Mouse (Mus musculus): ENCODE measurements around the gene Wdr3. TPM values are rescaled to one million over a fixed set of nuclear protein-coding genes. Genes with fewer than 3 reads are reported as not detected.

The Wdr3 gene
- total RNA-seq (2021), result 10 to 100 TPM; 21.5 to 22.4 TPM
- long read RNA-seq, transcript Wdr3-201 (27 exons, 3,432 nt), result major isoform, 45 of 62 reads
- long read RNA-seq, partial matches to known transcripts, result 5 of 62 reads
- long read RNA-seq, other reads (novel, unspliced or antisense), result 12 of 62 reads

DNA sequence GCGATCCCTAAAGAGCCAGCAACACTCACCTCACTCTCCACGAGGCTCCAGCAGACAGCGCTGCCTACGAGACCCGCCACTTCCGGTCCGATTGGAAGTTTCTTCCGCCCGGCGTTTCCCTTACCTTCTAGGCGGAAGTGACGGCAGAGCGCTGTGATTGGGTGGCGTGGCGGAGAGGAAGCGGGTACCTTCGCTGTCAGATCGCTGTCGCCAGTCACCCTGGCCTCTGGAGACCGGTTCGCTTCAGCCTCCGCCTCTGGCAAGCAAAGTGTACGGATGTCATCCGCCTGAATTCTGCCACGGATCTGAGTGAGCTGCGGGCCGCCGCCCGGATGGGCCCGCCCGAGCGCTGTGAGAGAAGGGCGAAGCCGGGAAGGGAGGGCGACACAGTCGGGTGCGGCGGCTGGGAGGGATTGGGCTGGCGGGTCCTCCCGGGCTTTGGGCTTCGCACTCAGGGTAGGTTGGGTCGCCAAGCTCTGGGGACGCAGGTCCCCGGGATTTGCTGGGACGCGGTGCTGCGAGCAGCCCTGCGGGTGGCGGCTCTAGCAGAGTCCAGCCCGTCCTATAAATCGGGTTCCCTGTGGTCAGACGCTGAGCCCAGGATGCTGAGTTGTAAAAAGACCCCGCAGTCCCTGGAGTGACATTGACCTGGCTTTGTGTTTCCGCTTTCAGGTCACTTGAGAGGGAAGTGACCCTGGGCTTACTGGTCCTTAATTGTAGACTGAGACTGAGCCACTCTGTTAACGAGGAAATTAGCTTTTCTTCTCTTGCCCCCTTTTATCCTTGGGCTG is at the start of gene Wdr3, which contains the start of gene Gdap2:
Gene Wdr3, minus strand, starts transcription at position 93 of the 791 bp plus-strand sequence.
Gene Gdap2, plus strand, starts transcription at position 67 of the 791 bp plus-strand sequence.
- peak; percentile 91 to 97 for DNase-seq (ENCODE audit: low spot score in 2 of 2)

DNA sequence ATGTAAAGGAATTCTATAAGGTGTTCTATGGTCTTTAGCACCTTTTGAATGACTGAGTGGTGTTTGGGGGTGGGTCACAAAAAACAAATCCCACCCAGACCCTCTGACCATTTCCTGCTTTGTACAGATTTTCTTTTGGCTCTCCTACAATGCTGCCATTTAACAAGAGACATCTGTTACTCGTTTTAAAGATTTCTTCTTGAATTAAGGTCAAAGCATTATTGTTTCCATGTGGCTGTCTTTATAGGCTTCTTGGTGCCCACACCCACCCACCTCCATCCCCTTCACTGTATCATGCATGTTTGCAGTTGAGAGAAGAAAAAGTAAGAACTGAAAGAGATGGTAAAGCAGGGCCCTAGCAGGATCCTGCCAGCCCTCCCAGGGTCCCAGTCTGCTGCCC is 44.8 kb upstream of the Wdr3 start:
- no peak for DNase-seq (ENCODE audit: low spot score in 2 of 2)

DNA sequence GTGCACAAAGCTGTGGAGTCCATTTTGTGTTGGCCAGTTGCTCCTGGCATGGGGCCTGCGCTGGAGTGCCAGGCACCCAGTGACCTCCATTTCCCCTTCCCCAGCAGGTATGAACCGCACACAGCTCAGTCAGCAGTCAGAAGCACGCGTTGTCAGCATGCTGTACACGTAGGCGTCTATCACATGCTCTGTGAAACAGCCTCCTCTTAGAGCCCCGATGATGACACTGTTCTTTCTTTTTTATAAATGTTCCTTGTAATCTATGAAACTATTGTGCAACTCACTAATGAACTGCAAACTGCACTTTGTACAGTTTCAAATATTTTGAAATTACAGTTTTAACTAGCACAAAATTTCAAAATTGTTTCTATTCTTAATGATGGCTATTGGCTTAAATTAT is 39.3 kb upstream of the Wdr3 start:
- DNase-seq (ENCODE audit: low spot score in 2 of 2), result peak; percentile 30 to 79

DNA sequence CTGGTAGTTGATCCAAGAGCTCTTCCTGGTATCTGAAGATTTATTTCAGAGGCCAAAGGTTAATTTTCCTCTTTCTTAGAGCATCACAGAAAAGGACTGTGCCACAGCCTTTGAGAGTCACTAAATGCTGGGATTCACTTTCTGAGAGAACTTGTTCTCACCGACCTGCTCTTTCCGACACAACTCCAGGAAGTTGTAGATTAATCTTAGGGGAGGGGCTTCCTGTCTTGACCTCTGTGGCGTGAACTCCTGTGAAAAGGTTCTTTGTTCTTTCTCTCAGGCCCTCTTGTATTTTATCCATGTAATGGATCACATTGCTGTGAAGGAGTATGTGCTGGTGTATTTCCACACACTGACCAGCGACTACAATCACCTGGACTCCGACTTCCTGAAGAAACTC is 32.0 kb upstream of the Wdr3 start:
- DNase-seq (ENCODE audit: low spot score in 2 of 2), result no peak

DNA sequence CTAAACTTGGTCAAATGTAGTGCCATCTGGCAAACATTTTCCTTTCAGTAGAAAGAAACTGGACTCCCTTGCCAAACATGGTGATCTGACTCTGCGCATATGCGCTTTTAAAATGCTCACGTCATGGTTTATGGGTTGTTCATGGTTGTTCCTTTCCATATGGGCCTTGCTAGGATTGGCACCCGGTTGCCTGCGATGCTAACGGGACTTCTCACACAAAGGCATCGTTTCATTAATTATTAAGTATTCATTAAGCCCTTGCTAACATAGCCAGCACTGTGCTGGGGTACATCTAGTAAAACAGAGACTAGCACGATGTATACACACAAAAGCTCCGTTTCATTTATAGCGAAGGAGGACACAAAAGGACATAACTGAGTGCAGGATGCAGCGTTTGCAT is 27.7 kb upstream of the Wdr3 start:
- DNase-seq (ENCODE audit: low spot score in 2 of 2), result no peak

DNA sequence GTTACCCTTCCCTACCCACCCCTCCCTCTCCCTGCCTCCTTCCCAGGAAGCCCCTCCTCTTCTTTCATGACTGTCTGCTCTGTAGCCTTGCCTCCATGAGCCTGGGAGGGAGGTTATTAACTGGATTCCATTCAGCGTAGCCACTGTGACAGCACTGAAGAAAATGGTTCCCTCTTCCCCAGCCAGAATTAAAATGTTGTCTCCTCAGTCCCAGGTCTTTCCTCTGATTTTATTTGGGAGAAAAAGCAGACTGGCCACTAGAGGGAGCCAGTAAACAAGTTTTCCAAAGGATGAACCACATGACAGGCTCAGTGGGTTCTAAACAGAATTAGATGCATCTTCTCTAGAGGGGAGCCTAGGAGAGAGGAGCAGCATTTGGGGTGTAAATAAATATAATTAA is 27.2 kb upstream of the Wdr3 start:
- DNase-seq (ENCODE audit: low spot score in 2 of 2), result peak; percentile 69 to 93

DNA sequence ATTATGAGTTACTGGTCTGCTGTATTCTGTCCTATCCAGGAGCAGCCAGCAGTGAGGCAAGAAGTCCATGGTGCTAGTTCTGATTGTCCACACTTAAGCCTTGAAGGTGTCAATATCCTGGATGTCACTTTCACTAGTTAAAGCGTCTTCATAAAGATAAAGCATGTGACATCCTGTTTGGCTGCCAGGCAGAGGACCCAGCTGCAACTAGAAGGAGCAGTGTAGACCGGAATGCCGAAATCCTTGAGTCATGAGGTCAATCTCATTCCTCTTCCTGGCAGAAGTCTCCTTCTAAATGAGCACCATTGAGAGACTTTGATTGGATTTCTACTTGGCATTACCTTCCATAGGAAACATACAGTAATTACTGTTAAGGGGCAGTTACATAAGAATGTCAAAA is 18.3 kb upstream of the Wdr3 start:
- no peak for DNase-seq (ENCODE audit: low spot score in 2 of 2)

DNA sequence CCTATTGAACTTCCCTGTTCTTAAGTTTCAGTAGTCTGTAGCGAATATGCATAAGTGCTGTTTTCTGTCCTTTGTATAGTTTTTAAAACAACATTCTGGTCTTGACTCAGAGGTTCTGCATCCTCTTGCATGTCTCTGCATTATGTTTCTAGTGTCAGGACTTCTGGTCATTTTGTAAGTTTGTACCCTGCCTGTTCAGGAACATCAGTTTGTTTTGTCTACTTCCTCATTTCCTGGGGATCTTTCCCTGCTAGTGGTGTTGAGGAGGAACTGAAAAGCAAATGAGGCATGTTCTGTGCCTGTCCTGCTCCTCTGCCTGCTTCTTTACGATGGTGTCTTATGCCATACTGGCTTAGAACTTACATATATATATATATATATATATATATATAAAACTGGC is 13.8 kb upstream of the Wdr3 start:
- no peak for DNase-seq (ENCODE audit: low spot score in 2 of 2)

DNA sequence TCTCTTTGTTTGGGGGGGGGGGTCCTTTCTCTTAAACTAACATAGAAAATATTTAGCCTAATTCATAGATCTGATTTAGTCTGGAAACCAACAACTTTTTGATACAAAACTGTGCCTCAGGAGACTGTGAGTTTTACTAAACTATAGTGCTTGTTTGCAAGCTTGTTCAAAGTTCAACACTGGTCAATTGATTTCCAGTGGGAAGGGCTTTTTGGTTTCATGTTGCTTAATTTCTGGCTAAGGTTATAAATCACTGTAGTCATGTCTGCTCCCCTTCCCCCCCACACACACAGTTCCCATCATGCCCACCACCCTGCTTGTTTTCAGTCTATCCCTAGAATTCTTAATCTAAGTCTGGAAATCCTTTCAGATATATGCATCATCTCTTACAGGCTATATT is 2.8 kb upstream of the Wdr3 start:
- DNase-seq (ENCODE audit: low spot score in 2 of 2), result no peak

DNA sequence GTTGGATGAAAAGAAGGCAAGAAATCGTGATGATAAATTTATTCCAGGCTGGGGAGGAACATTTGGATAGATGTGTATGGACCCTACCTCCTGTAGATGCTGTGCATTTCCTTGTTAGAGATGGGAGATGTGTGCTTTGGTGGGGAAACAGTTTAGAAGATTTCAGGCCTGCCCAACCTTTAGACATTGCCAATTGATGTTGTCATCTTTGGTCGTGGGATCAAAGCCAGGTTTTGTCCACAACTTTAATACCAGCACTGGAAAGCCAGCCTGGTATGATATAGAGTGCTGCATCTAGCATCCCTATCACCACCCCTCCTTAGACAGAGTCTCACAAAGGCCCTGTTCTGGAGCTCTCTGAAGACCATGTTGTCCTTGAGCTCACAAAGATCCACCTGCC is 1.3 kb upstream of the Wdr3 start:
- DNase-seq (ENCODE audit: low spot score in 2 of 2), result no peak

DNA sequence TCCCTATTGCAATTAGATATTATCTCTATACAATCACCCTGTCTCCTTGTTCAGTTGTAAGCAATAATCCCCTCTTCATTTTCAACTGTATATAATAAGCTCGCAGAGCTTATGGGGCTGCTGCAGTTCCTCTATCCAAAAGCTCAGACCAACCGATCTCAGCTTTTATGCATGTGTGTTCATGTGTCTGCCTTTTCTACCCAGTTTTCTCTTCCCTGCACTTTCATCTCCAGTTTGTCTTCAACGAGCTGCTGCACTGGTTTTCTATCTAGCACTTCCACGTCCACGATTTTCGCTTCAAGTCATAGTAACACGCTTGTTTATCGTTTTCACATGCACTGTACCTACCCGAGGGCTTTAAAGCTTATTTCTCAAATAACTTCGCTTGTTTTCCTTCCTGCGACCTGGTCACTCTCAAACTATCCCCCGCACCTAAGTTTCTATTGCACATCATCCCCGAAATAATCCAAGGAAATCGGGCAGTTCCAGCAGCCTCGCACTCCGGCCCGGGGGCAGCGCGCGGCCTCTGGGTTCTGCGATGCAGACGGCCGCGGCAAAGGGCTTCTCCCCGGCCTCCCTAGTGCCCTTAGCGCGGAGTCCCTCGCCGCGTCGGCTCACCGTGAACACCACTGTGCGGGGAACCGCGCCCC is 417 bp downstream of the Wdr3 start:
- DNase-seq (ENCODE audit: low spot score in 2 of 2), result no peak

DNA sequence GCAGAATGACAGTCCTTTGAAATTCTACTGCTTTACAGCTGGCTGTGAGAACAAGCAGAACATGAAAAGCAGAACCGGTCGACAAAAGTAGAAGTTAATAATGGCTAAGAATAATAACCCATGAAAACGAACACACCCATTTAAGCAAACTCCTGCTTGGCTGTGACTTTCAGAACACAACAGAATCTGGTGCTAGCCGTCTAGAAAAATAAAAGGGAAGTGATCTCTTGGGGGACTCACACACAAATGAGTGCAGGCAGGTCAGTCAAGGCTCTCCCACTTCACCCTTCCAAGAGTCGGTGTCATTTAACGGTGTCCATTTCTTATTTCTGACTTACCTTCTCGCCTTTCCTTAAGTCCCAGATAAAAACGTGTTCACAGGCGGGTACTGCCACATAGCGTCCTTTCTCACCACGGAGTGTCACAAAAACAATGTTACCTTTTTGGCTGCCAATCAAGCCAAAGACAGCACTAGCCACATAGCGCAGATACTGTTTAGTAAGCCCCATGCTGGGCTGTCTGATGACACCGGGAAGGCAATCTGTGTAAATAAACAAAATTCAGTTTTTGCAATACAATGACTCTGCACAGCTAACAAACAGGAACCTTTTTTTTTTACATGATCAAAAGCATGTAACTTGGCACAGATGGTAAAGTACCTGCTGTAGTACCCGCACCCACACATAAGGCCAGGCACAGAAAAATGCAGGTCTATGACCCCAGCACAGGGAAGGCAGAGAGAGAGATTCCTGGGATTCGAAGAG is 1.3 kb downstream of the Wdr3 start:
- no peak for DNase-seq (ENCODE audit: low spot score in 2 of 2)

DNA sequence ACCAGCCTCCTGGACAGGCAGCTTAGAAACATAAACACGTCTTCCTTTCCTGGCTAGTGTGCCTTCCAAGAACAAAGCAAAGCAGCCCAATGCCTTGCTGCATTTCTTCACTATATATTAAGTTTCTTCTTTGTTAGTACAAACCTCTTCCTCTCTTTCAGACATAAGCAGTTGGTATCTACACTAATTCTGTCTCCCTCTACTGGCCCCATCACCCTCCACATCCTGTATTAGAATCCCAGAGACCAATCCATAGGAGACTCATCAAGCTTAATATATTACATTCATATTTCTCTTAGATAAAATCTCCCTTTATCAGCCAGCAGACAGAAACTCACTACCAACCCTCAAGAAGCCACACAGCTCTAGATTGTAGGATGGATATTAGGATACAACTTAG is 39.8 kb downstream of the Wdr3 start:
- no peak for DNase-seq (ENCODE audit: low spot score in 2 of 2)

DNA sequence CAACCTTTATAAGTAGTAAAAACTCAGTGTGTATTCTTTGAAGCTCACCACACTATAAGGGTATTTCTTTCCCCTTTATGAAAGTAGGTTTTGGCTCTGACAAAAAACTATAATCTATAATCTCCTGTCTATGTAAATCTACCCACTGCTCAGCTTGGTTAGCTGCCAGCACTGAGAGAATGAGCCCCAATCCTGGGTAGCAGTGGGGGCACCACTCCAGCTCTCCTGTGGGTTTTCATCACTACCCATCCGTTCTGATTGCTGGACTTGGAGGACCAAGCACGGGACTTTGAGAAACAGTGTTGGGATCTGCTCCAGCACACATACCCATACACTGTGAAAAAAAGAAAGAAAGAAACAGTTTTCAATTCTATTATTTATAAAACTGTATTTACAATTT is 40.2 kb downstream of the Wdr3 start:
- DNase-seq (ENCODE audit: low spot score in 2 of 2), result no peak

DNA sequence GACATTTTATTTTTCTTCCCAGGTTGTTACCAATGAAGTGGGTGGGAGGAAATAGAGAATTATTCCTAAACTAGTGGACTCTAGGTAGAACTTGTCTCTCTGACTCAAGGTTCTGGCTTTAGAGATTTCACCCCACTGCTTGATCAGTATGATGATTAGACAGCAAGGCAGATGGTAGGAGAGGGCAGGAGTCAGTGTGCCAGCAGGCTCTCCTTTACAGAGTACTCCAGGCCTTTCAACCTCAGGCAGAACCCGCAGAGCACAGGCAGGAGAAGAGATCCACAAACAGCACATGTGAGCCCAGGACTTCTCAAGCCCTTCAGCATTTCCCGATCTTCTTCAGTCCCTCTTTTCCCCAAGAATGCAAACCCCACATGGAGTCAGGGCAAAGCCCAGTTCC is 43.5 kb downstream of the Wdr3 start:
- DNase-seq (ENCODE audit: low spot score in 2 of 2), result no peak

DNA sequence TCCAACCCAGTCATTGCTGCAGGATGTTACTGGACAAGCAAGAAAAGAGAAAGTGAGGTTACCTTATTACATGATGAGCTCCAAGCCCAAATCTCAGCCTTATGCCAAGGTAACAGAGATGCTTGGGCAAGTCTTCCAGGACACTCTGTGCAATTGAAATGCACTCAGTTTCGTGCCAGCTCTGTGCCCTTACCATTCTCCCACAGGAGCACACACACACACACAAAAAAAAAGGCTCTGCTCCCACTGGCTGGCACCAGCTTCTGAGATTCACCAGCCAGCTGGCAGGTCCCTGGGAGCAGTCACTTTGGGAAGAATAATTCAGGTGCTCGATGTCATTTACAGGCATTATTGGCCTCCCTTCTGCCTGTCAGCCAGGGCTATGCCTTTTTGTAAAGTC is 55.5 kb downstream of the Wdr3 start:
- DNase-seq (ENCODE audit: low spot score in 2 of 2), result no peak

DNA sequence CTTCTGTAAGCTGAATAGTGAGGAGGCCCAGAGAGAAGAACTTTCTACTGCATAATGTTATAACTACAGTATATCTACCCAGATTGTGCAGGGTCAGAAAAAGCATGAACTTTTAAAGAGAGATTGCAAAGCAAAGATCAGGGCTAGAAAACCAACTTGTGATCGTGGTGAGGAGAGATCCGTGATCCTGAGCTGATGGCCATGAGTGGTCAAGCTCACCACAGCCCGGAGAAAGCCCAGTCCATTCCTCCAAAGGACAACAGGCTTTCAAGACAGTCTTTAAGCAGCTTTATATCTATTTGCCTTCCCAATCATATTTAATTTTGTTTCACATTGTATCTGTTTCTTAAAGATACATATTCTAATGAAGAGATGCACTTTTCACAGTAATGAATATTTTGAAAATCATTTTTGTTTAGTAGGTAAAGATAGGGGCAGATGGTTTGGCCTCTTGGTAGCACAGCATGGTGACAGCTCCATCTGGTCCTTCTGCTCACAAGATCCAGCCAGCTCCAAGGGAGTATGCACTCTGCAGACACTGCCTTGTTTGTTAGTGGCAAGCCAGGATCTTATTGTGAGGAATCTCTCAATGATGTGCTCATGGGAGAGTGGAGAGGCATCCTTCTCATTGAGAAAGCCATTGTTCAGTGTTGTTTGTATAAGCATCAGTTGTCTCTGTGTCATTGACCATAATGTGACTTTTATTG is 59.7 kb downstream of the Wdr3 start:
- peak; percentile 25 to 66 for DNase-seq (ENCODE audit: low spot score in 2 of 2)

Data from layer of hippocampus, adult 18-20 months (tissue).